Mouse (Mus musculus): ENCODE measurements at regions not wholly inside any gene's neighbourhood (a gene's known extent, or its start where the extent isn't known, plus 50 kb on each side); places are given as distances from the start of the nearest gene placed in this dataset.
A peak's percentile ranks its signal among the peaks of the same experiment; 100 is the strongest.

DNA sequence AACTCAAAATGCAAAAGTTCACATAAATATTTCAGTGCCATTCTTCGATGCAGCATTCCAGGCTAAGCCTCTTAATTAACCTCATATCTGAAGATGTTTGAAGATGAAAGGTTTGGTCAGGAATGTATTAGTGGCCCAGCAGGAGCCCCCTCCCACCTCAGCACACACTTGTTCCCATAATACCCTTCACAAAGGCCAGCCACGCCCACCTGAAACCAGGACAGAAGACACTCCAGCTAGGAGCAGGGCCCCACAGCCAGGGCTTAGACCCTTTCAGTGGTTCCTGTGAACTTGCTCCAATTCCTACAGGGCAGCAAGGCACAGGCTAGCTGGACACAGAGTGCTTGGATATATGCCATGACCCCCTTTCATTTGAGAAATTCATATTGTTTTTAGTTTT, 74.6 kb upstream of the Pcsk6 start:
- Histone ChIP-seq H3K9ac (ENCODE audit: low read length) (no peak overlapping the region), H3K27ac (ENCODE audit: low read depth, low read length) (no peak overlapping the region), H3K4me1 (ENCODE audit: control insufficient read depth, insufficient read depth, low read length) (no peaks in the 10 kb centered on the region; the same call in 1 of the 2 replicates), H3K27me3 (ENCODE audit: control insufficient read depth, insufficient read depth, low read length) (no peaks in the 10 kb centered on the region), H3K4me3 (ENCODE audit: low read depth, low read length) (no peak overlapping the region), H3K9me3 (ENCODE audit: control insufficient read depth, low read length) (no peaks in the 10 kb centered on the region), H3K4me2 (ENCODE audit: low read depth) (no peak overlapping the region), H3K36me3 (ENCODE audit: control insufficient read depth, insufficient read depth, low read length) (no peaks in the 10 kb centered on the region)
- DNase-seq (ENCODE audit: low spot score) (no peak), ATAC-seq (ENCODE audit: insufficient read depth, low FRiP score, low TSS enrichment) (no peak)
- WGBS = 61% methylated on average over 2 of the region's 2 CpGs

DNA sequence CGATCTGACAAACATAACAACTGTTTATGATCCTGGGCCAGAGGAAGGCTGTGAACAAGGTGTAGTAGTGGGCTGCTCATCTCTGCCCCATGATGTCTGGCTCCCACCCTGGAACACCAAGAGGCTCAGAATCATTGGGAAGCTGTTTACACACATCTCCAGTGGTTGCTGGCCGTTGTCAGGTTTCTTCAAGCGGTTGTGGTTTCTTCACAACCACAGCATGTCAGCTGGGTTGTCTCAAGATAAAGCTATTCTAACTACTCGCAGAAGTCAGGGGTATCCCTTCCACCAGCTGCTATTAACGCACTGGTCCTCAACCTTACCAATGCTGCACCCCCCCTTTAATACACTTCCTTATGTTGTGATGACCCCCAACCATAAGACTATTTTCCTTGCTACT, 73.7 kb upstream of the Pcsk6 start:
- no peak overlapping the region for H3K9ac ChIP-seq (ENCODE audit: low read length)
- ATAC-seq (ENCODE audit: insufficient read depth, low FRiP score, low TSS enrichment) (no peak), DNase-seq (ENCODE audit: low spot score) (no peak)
- no peak overlapping the region for H3K4me3 ChIP-seq (ENCODE audit: low read depth, low read length)
- H3K27ac ChIP-seq (ENCODE audit: low read depth, low read length) = no peak overlapping the region
- H3K27me3 ChIP-seq (ENCODE audit: control insufficient read depth, insufficient read depth, low read length) = no peaks in the 10 kb centered on the region
- WGBS = 93% methylated on average over 5 of the region's 5 CpGs
- no peaks in the 10 kb centered on the region; the same call in 1 of the 2 replicates for H3K4me1 ChIP-seq (ENCODE audit: control insufficient read depth, insufficient read depth, low read length)
- no peaks in the 10 kb centered on the region for H3K9me3 ChIP-seq (ENCODE audit: control insufficient read depth, low read length)
- no peaks in the 10 kb centered on the region for H3K36me3 ChIP-seq (ENCODE audit: control insufficient read depth, insufficient read depth, low read length)
- no peak overlapping the region for H3K4me2 ChIP-seq (ENCODE audit: low read depth)

DNA sequence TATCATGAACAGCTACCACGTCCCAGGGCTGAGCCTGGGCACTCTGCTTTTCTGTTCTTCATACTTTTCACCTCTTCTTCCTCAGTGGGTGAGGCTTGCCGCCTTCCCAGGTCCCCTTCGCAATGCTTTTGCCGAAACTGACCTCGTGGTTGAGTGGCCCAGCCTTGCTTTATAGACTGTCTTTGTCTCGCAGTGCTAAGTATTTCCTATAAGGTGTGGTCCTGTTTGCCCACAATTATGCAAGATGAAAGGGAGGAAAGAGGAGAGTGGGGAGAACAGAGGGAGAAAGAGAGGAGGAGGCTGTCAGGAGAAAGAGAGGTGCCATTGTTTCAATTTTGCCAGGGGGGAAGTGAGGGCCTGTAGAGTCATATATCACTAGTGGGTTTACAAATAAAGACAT, 71.3 kb upstream of the Pcsk6 start:
- H3K4me2 ChIP-seq (ENCODE audit: low read depth) = no peak overlapping the region
- H3K9ac ChIP-seq (ENCODE audit: low read length) = no peak overlapping the region
- no peak overlapping the region for H3K4me3 ChIP-seq (ENCODE audit: low read depth, low read length)
- no peak overlapping the region for H3K27ac ChIP-seq (ENCODE audit: low read depth, low read length)
- DNase-seq (ENCODE audit: low spot score) (no peak), ATAC-seq (ENCODE audit: insufficient read depth, low FRiP score, low TSS enrichment) (no peak)
- 67% methylated on average over 6 of the region's 6 CpGs for WGBS
- no peaks in the 10 kb centered on the region; the same call in 1 of the 2 replicates for H3K4me1 ChIP-seq (ENCODE audit: control insufficient read depth, insufficient read depth, low read length)
- H3K36me3 ChIP-seq (ENCODE audit: control insufficient read depth, insufficient read depth, low read length) = no peaks in the 10 kb centered on the region
- no peaks in the 10 kb centered on the region for H3K27me3 ChIP-seq (ENCODE audit: control insufficient read depth, insufficient read depth, low read length)
- H3K9me3 ChIP-seq (ENCODE audit: control insufficient read depth, low read length) = no peaks in the 10 kb centered on the region

DNA sequence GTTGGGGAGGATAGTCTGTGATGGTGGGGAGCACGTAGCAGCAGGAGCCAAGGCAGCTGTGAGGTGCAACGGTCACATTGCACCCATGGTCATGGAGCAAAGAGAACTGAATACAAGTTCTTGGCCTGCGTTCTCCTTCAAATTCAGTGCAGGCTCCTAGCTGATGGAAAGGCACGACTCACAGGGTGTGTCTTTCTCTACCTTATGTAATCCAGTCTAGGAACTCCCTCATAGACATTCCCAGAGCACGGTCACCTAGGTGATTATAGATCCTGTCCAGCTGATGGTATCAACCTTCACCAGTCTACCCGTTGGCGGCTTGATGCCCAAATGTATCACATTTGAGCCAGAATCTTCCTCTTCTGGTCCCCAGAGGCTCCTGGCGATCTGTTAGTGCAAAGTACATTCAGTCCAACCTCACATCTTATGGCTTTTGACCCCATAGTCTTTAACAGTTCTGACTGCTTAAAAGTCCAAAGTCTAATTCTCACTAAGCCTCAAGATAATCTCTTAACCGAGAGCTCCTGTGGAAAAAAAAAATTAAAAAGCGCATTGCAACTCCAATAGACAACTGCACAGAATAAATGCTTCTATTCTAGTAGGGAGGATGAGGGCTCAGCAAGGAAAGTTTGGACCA, 69.2 kb upstream of the Pcsk6 start:
- WGBS = 91% methylated on average over 10 of the region's 10 CpGs
- DNase-seq (ENCODE audit: low spot score) = no peak
- H3K27ac ChIP-seq (ENCODE audit: low read depth, low read length) = no peak overlapping the region
- H3K27me3 ChIP-seq (ENCODE audit: control insufficient read depth, insufficient read depth, low read length) = no peaks in the 10 kb centered on the region
- H3K4me1 ChIP-seq (ENCODE audit: control insufficient read depth, insufficient read depth, low read length) = no peaks in the 10 kb centered on the region
- ATAC-seq (ENCODE audit: insufficient read depth, low FRiP score, low TSS enrichment) = no peak
- no peaks in the 10 kb centered on the region for H3K9me3 ChIP-seq (ENCODE audit: control insufficient read depth, low read length)
- no peaks in the 10 kb centered on the region for H3K36me3 ChIP-seq (ENCODE audit: control insufficient read depth, insufficient read depth, low read length)
- H3K4me3 ChIP-seq (ENCODE audit: low read depth, low read length) = no peak overlapping the region
- no peak overlapping the region for H3K4me2 ChIP-seq (ENCODE audit: low read depth)
- no peak overlapping the region for H3K9ac ChIP-seq (ENCODE audit: low read length)

DNA sequence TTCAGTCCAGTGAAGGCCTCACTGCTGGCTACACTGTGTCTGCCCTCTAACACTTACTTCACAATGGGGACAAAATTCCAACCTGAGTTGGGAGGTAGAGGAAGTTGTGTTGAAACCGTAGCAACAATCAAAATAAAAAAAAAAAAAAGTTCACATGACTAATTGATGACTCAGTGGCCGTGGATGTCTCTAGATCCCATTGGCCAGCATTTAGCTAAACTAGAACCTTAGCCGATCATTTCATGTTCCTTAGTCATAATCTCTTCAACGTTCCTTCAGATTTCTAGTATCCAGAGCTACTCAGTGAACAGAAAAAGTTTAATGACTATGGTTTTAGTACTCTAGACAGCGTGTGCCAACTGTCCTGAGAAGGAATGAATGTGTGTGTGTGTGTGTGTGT, 59.2 kb upstream of the Pcsk6 start:
- H3K4me3 ChIP-seq (ENCODE audit: low read depth, low read length) = no peak overlapping the region

DNA sequence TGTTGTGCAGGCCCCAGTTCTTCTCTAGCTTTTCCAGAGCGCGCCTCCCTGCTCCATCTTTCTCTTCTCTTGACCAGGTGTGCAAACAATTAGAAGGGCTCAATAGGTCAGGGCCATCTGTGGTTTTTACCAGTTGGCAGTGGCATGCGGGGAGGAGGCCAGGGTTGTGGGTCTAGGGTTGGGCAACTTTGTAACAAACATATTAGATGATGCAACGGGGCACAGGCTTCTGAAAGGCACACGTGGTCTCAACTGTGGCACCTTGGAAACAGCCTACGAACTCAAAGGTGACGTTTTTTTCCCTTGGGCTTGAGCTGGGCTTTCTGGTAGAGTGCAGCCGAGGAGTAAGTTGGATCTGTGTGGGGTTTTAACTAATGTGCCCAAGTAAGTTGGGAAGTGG, 58.7 kb upstream of the Pcsk6 start:
- H3K4me3 ChIP-seq (ENCODE audit: low read depth, low read length) = no peak overlapping the region
- ATAC-seq (ENCODE audit: insufficient read depth, low FRiP score, low TSS enrichment) (no peak), DNase-seq (ENCODE audit: low spot score) (no peak)
- H3K4me2 ChIP-seq (ENCODE audit: low read depth) = no peak overlapping the region
- H3K36me3 ChIP-seq (ENCODE audit: control insufficient read depth, insufficient read depth, low read length) = no peaks in the 10 kb centered on the region
- no peak overlapping the region for H3K9ac ChIP-seq (ENCODE audit: low read length)
- WGBS = 88% methylated on average over 8 of the region's 8 CpGs
- H3K27me3 ChIP-seq (ENCODE audit: control insufficient read depth, insufficient read depth, low read length) = no peaks in the 10 kb centered on the region
- no peaks in the 10 kb centered on the region for H3K4me1 ChIP-seq (ENCODE audit: control insufficient read depth, insufficient read depth, low read length)
- H3K27ac ChIP-seq (ENCODE audit: low read depth, low read length) = no peak overlapping the region
- no peaks in the 10 kb centered on the region for H3K9me3 ChIP-seq (ENCODE audit: control insufficient read depth, low read length)

More for the DNA sequence above, 59.2 kb upstream of the Pcsk6 start:
- ATAC-seq (ENCODE audit: insufficient read depth, low FRiP score, low TSS enrichment) (no peak), DNase-seq (ENCODE audit: low spot score) (no peak)
- no peaks in the 10 kb centered on the region for H3K27me3 ChIP-seq (ENCODE audit: control insufficient read depth, insufficient read depth, low read length)
- WGBS = 95% methylated on average over 5 of the region's 5 CpGs
- H3K4me2 ChIP-seq (ENCODE audit: low read depth) = no peak overlapping the region
- H3K36me3 ChIP-seq (ENCODE audit: control insufficient read depth, insufficient read depth, low read length) = no peaks in the 10 kb centered on the region
- no peak overlapping the region for H3K27ac ChIP-seq (ENCODE audit: low read depth, low read length)
- H3K9ac ChIP-seq (ENCODE audit: low read length) = no peak overlapping the region
- no peaks in the 10 kb centered on the region for H3K9me3 ChIP-seq (ENCODE audit: control insufficient read depth, low read length)
- H3K4me1 ChIP-seq (ENCODE audit: control insufficient read depth, insufficient read depth, low read length) = no peaks in the 10 kb centered on the region

DNA sequence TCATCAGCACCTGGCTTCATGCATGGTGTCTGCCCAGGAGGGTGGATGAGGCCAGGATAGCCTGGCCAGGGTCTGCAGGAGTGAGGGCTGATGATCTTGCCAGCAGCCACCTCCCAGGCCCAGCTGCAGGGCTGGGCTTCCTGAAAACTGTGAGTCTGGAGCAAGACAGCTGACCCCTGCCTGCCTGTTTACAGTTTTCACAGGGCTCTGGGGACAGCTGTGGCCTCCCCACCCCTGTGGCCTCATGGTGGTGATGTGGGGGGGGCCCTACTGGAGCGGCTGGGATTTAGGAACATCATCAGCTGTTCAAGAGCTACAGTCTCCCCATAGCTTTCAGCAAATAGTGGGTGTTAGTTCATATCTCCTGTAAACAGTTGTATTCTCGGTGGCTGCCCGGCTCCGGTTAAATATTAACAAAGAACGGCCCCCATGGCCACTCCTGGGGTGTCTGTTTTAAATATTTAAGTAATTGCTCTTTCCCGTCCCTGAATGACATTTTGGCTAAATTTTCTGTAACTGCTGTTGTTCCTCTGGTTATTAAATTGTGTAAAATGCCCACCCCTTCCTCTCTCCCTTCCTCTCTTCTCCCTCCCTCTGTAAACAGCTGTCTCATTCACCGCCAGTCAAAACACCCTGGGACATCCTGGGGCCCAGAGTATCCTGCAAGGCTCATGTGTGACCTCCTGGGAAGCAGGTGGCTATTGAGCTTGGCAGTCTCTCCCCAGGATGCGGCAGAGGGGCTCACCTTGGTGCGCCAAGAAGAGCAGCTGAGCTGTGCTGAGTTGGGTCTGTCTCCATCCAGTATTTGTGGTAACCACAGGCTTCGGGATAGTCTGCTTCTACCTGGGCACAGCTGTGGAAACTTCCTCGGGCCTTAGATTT, 57.9 kb upstream of the Pcsk6 start:
- Histone ChIP-seq H3K27ac (ENCODE audit: low read depth, low read length) (no peak overlapping the region), H3K27me3 (ENCODE audit: control insufficient read depth, insufficient read depth, low read length) (no peaks in the 10 kb centered on the region), H3K4me2 (ENCODE audit: low read depth) (no peak overlapping the region), H3K9me3 (ENCODE audit: control insufficient read depth, low read length) (no peaks in the 10 kb centered on the region), H3K36me3 (ENCODE audit: control insufficient read depth, insufficient read depth, low read length) (no peaks in the 10 kb centered on the region), H3K4me3 (ENCODE audit: low read depth, low read length) (no peak overlapping the region), H3K4me1 (ENCODE audit: control insufficient read depth, insufficient read depth, low read length) (no peaks in the 10 kb centered on the region), H3K9ac (ENCODE audit: low read length) (no peak overlapping the region)
- DNase-seq (ENCODE audit: low spot score) (peak; percentile 16), ATAC-seq (ENCODE audit: insufficient read depth, low FRiP score, low TSS enrichment) (no peak)
- WGBS = 46% methylated on average over 11 of the region's 11 CpGs

Measured in neural tube, embryonic 11.5 days (tissue).